Mouse (Mus musculus): ENCODE data around the gene Sox5.

DNA sequence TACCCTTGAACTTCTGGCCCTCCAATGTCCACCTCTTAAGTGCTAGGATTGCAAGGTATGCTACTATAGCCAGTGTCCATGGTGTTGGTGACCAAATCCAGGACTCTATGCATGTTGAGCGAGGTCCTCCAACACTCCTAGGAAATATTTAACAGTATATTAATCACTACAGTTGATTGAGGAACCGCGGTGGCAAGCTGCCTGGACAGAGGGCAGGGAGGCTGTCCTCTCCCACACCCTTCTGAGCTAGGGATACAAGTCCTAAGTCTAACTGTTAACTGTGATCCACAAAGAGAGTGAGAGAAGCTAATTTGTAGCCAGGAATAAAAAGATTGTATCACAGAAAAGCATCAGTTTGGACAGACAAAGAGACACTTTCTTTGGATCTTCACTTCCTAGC is 373.7 kb downstream of the Sox5 start:
- TF ChIP-seq MAX (IDR thresholded peaks at IDR 0.05; ENCODE audit: low read length) (no peak), RAD21 (IDR thresholded peaks at IDR 0.05; ENCODE audit: low read depth, low read length) (no peak), ZC3H11A (IDR thresholded peaks at IDR 0.05; ENCODE audit: low read depth, low read length) (no peak), NRF1 (IDR thresholded peaks at IDR 0.05; ENCODE audit: low read depth, low read length) (no peak), POLR2AphosphoS2 (IDR thresholded peaks at IDR 0.05; ENCODE audit: low read depth, low read length) (no peak), SIN3A (IDR thresholded peaks at IDR 0.05; ENCODE audit: low read length) (no peak), HCFC1 (IDR thresholded peaks at IDR 0.05; ENCODE audit: low read depth, low read length) (no peak), MEF2A (IDR thresholded peaks at IDR 0.05; ENCODE audit: borderline replicate concordance, low read depth, low read length) (no peak), TCF12 (IDR thresholded peaks at IDR 0.05; ENCODE audit: low read depth, low read length) (no peak), CTCF (conservative IDR thresholded peaks at IDR 0.05 in 1 of 2, IDR thresholded peaks at IDR 0.05 in 1 of 2; ENCODE audit: low read depth in 2 of 2, low read length in 2 of 2) (no peak), JUN (IDR thresholded peaks at IDR 0.05; ENCODE audit: insufficient read depth, low read depth, low read length) (no peak), USF1 (IDR thresholded peaks at IDR 0.05; ENCODE audit: low read depth, low read length) (no peak), ZKSCAN1 (IDR thresholded peaks at IDR 0.05; ENCODE audit: borderline replicate concordance, low read depth, low read length) (no peak)

All from CH12.LX (cell line).